Mouse (Mus musculus): Measurements from ENCODE around the gene Mrpl38. TPM values are rescaled to one million over a fixed set of nuclear protein-coding genes. Genes with fewer than 3 reads are reported as not detected.

The Mrpl38 gene
- polyA plus RNA-seq, 1 experiment from 2014 or later = 44.1 TPM

DNA sequence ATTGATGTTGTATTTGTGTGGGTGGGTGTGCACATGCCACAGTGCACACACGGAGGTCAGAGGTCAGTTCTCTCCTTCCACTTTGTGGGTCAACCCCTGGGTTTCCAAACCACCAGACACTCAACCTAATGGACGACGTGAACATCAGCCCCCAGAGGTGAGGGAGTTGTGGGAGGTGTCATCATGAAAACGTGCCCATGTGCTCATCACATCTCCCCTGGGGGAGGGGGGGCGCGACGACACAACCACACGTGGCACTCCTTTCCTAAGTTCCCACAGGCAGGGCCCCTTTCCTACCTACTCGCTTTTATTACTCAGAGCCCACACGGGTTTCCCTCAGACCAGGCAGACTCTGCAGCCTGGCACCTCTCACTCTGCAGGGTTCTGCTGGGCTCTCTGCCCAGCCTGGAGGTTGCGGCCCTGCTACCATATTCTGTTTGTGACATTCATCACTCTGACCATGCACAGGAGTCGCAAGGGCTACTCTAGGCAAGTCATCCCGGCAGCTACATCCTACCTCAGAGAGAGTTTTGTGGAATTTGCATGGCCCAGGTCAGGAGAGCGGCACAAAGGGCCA lies 55.5 kb downstream of the Mrpl38 start:
- DNase-seq (ENCODE audit: low spot score) = no peak
- Histone ChIP-seq H3K36me3 (ENCODE audit: insufficient read depth, low read length) (peaks cover 30% of the 10 kb centered on the region; the same call in 1 of the 2 replicates), H3K9ac (replicated peaks; ENCODE audit: low read depth) (no peak overlapping the region), H3K27ac (ENCODE audit: low read length) (no peak overlapping the region), H3K4me1 (ENCODE audit: insufficient read depth, low read depth, low read length) (peaks cover 14% of the 10 kb centered on the region; the same call in 1 of the 2 replicates), H3K9me3 (ENCODE audit: low read length) (no peaks in the 10 kb centered on the region), H3K4me2 (replicated peaks; ENCODE audit: low read depth, low read length) (no peak overlapping the region), H3K27me3 (replicated peaks; ENCODE audit: insufficient read depth, low read length) (no peaks in the 10 kb centered on the region), H3K4me3 (ENCODE audit: low read depth, low read length) (no peak overlapping the region)
- ATAC-seq = no peak
- 86% methylated on average over 14 of the region's 14 CpGs for WGBS
- TF ChIP-seq EP300 (IDR thresholded peaks at IDR 0.05) (no peak), CTCF (IDR thresholded peaks at IDR 0.05) (no peak)

Other genes with a start within 250 kb of the Mrpl38 start
- 25.8 and 27.6 TPM in 2 replicates for gene Smim5, start 238.9 kb downstream of the Mrpl38 start, polyA plus RNA-seq (2015; fragmentation: Nextera tagmentation; extraction: Ambion mirVana)
- gene Smim6, start 226.9 kb downstream of the Mrpl38 start, polyA plus RNA-seq (2015; fragmentation: Nextera tagmentation; extraction: Ambion mirVana) = 58.1 and 61.5 TPM in 2 replicates
- 21.2 and 22.8 TPM in 2 replicates for gene Sap30bp, start 205.6 kb downstream of the Mrpl38 start, polyA plus RNA-seq (2015; fragmentation: Nextera tagmentation; extraction: Ambion mirVana)
- gene Recql5, start 205.4 kb downstream of the Mrpl38 start, polyA plus RNA-seq (2015; fragmentation: Nextera tagmentation; extraction: Ambion mirVana) = 9.2 and 9.9 TPM in 2 replicates
- gene Itgb4, start 164.2 kb downstream of the Mrpl38 start, polyA plus RNA-seq (2015; fragmentation: Nextera tagmentation; extraction: Ambion mirVana) = 3.8 and 4.2 TPM in 2 replicates
- 91.0 and 95.6 TPM in 2 replicates for gene Galk1, start 126.1 kb downstream of the Mrpl38 start, polyA plus RNA-seq (2015; fragmentation: Nextera tagmentation; extraction: Ambion mirVana)
- 1,667 and 1,708 TPM in 2 replicates for gene H3f3b, start 110.9 kb downstream of the Mrpl38 start, polyA plus RNA-seq (2015; fragmentation: Nextera tagmentation; extraction: Ambion mirVana)
- 14.5 and 15.0 TPM in 2 replicates for gene Unk, start 108.5 kb downstream of the Mrpl38 start, polyA plus RNA-seq (2015; fragmentation: Nextera tagmentation; extraction: Ambion mirVana)
- gene Unc13d, start 60.9 kb downstream of the Mrpl38 start, polyA plus RNA-seq (2015; fragmentation: Nextera tagmentation; extraction: Ambion mirVana) = 14.9 and 25.3 TPM in 2 replicates
- gene Wbp2, start 51.9 kb downstream of the Mrpl38 start, polyA plus RNA-seq (2015; fragmentation: Nextera tagmentation; extraction: Ambion mirVana) = 84.8 and 108 TPM in 2 replicates
- gene Trim47, start 11.7 kb downstream of the Mrpl38 start, polyA plus RNA-seq (2015; fragmentation: Nextera tagmentation; extraction: Ambion mirVana) = 26.3 and 28.8 TPM in 2 replicates
- 3.9 TPM in 2 replicates for gene Trim65, start 7.7 kb downstream of the Mrpl38 start, polyA plus RNA-seq (2015; fragmentation: Nextera tagmentation; extraction: Ambion mirVana)
- 11.9 and 16.6 TPM in 2 replicates for gene Fbf1, start 29.3 kb upstream of the Mrpl38 start, polyA plus RNA-seq (2015; fragmentation: Nextera tagmentation; extraction: Ambion mirVana)
- 74.7 and 79.0 TPM in 2 replicates for gene Ten1, start 60.0 kb upstream of the Mrpl38 start, polyA plus RNA-seq (2015; fragmentation: Nextera tagmentation; extraction: Ambion mirVana)
- gene Acox1, start 60.2 kb upstream of the Mrpl38 start, polyA plus RNA-seq (2015; fragmentation: Nextera tagmentation; extraction: Ambion mirVana) = 31.7 and 33.5 TPM in 2 replicates
- gene Evpl, start 99.2 kb upstream of the Mrpl38 start, polyA plus RNA-seq (2015; fragmentation: Nextera tagmentation; extraction: Ambion mirVana) = 2.9 and 4.2 TPM in 2 replicates
- gene Srp68, start 135.3 kb upstream of the Mrpl38 start, polyA plus RNA-seq (2015; fragmentation: Nextera tagmentation; extraction: Ambion mirVana) = 43.0 and 47.4 TPM in 2 replicates
- gene Galr2, start 142.1 kb upstream of the Mrpl38 start, polyA plus RNA-seq (2015; fragmentation: Nextera tagmentation; extraction: Ambion mirVana) = 0.11 TPM in 1 of 2 replicates, not detected in the other
- gene Exoc7, start 168.4 kb upstream of the Mrpl38 start, polyA plus RNA-seq (2015; fragmentation: Nextera tagmentation; extraction: Ambion mirVana) = 41.3 and 41.9 TPM in 2 replicates
- gene Foxj1, start 196.5 kb upstream of the Mrpl38 start, polyA plus RNA-seq (2015; fragmentation: Nextera tagmentation; extraction: Ambion mirVana) = 39.8 and 44.9 TPM in 2 replicates